Mouse (Mus musculus) testis, adult 2 months (tissue): ENCODE measurements around the gene Ndst4. TPM values are rescaled to one million over a fixed set of nuclear protein-coding genes. Genes with fewer than 3 reads are reported as not detected.

Source experiments
- H3K27ac ChIP-seq: fragments of 200-500 bp; 2 replicates; pipeline ENCODE4 v1.5.1; 2012; ENCODE audit warnings: low read depth, low read length; ENCODE audit not compliant: control insufficient read depth, insufficient read depth
- H3K27me3 ChIP-seq: fragments of 200-500 bp; 2 replicates; pipeline ENCODE4 v1.6.1; 2012; ENCODE audit warnings: mild to moderate bottlenecking, low read length, moderate library complexity; ENCODE audit not compliant: control insufficient read depth, insufficient read depth
- H3K36me3 ChIP-seq: fragments of 200-500 bp; 2 replicates; pipeline ENCODE4 v1.6.1; 2012; ENCODE audit warnings: mild to moderate bottlenecking, low read length; ENCODE audit not compliant: control insufficient read depth, insufficient read depth
- H3K4me1 ChIP-seq: fragments of 200-500 bp; 2 replicates; pipeline ENCODE4 v1.6.1; 2012; ENCODE audit warnings: low read length; ENCODE audit not compliant: control insufficient read depth, insufficient read depth
- H3K4me3 ChIP-seq: fragments of 200-500 bp; 2 replicates; pipeline ENCODE4 v1.5.1; 2012; ENCODE audit warnings: low read depth, mild to moderate bottlenecking, low read length, moderate library complexity, mixed read lengths; ENCODE audit not compliant: control insufficient read depth
- CTCF ChIP-seq: fragments of 200-500 bp; IDR thresholded peaks from 2 replicates; pipeline ENCODE4 v1.5.1; 2012; ENCODE audit warnings: low read depth, mild to moderate bottlenecking, inconsistent platforms, low read length, moderate library complexity; ENCODE audit not compliant: control insufficient read depth, insufficient read depth, insufficient replicate concordance
- POLR2A ChIP-seq: fragments of 200-500 bp; IDR thresholded peaks from 2 replicates; pipeline ENCODE4 v1.6.1; 2012; ENCODE audit warnings: low read depth, mild to moderate bottlenecking, inconsistent platforms, low read length, moderate library complexity; ENCODE audit not compliant: control insufficient read depth
- polyA plus RNA-seq: library from polyadenylated mRNA; depleted of rRNA; stranded (reverse); fragments of >200 nt; gene quantifications from 2 replicates; pipeline ENCODE4 v1.2.3, GENCODE M21; 2012; rRNA removed

Ndst4 gene
- polyA plus RNA-seq: 62.3 and 86.4 TPM in 2 replicates

DNA sequence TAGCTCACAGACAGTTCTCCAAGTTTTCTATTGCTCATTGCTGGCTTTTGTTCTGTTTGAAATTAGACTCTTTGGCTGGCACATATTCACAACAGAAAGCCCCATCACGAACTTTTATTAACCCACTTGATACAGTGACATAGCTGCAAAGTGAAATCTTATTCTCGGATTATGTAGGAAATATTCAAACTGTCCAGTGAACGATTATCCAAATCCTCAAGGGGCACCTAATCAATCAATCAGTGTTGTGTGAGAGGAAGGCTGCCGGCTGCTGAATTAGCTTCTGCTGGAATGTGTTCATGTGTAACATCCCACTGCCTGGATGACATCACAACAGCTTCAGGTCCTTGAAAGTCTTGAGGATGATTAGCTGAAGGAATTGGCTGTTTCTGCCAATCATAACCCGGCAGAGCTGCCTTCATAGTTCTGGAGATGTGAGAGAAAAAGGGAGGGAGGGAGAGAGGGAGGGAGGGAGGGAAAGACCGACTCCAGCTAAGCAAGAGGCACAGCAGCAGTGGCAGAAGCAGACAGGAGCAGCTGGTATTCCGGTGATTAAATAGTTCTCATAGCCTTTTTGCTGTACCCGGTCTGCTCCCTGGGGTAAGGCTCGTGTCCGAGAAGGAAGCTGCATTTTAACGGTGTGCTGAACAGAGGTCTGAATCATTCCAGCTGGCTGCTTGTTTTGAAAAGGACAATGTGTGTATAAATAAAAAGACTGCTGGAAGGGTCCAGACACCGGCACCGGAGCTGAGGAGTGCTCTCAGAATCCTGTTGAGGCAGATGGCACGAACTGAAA is at the start of gene Ndst4:
Ndst4 (plus strand) TSS at position 476 of the 796 bp plus-strand sequence.
- Histone ChIP-seq H3K4me3 (no peak within 1 kb of the TSS), H3K27ac (no peak within 1 kb of the TSS), H3K36me3 (no peaks in the 10 kb centered on the region), H3K27me3 (no peaks in the 10 kb centered on the region), H3K4me1 (no peaks in the 10 kb centered on the region)
- TF ChIP-seq CTCF: no peak
- no peak for TF ChIP-seq POLR2A

DNA sequence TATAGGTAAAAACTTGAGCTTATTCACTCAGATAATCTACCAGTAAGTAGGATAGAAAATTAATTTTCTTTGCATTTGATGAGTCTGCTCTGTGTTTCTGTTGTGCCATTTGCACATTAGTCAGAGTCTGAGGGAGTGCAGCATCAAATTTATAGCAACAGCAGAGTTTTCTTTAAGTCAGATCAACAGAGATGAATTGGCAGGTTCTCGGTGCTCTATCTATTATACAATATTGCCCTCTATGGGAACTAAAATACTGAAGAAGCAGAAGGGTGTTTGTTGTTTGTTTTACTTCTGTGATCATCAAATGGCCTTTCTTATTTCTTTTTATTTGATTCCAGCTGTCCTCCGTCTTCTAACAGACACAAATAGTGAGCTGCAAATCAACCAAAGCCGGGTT is 6.4 kb upstream of the Ndst4 start:
- no peak overlapping the region for H3K4me3 ChIP-seq
- no peaks in the 10 kb centered on the region for H3K27me3 ChIP-seq
- H3K36me3 ChIP-seq: no peaks in the 10 kb centered on the region
- no peaks in the 10 kb centered on the region for H3K4me1 ChIP-seq
- TF ChIP-seq CTCF: no peak
- no peak overlapping the region for H3K27ac ChIP-seq

DNA sequence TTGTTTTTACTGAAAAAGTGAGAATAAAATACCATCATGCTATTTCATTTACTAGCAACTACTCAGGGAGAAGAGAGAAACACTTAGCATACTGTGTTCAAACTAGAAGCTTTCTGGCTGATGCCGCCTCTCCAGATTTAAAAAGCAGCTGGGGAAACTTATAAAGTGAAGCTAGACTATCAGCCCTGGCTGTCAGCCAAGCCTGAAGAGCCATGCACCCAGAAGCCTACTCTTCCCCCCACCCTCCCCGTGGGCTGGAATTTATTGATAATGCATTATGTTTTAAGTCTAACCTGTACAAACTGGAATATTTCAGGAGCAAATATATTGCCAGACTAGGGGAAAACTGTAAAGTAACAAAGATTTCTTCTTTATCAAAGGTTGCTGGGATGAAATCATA is 2.6 kb downstream of the Ndst4 start:
- TF ChIP-seq POLR2A (no peak), CTCF (no peak)

DNA sequence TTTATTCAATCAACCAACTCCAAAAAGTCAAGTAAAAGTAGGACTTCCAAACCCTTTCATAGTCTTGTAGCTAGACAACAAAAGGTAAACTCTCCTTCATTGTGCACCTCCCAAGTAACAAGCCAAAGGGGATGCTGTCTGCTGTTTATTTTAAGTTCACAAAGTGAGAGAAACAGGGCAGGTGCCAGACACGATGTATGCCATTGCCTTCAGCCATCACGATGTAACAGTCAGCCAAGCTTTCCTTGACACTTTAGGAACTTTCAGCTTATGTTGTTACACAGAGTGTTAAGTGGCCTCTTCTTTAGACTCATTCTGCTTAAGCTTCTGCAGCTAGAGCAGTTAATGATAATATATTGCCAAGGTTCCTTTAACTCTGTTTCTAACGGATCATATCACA is 3.1 kb downstream of the Ndst4 start:
- no peaks in the 10 kb centered on the region for H3K27me3 ChIP-seq
- no peaks in the 10 kb centered on the region for H3K4me1 ChIP-seq
- no peak overlapping the region for H3K27ac ChIP-seq
- H3K4me3 ChIP-seq: no peak overlapping the region
- no peaks in the 10 kb centered on the region for H3K36me3 ChIP-seq
- no peak for TF ChIP-seq CTCF
- TF ChIP-seq POLR2A: no peak

More for the DNA sequence above, 2.6 kb downstream of the Ndst4 start:
- no peak overlapping the region for H3K4me3 ChIP-seq
- no peaks in the 10 kb centered on the region for H3K36me3 ChIP-seq
- no peak overlapping the region for H3K27ac ChIP-seq
- H3K4me1 ChIP-seq: no peaks in the 10 kb centered on the region
- H3K27me3 ChIP-seq: no peaks in the 10 kb centered on the region

DNA sequence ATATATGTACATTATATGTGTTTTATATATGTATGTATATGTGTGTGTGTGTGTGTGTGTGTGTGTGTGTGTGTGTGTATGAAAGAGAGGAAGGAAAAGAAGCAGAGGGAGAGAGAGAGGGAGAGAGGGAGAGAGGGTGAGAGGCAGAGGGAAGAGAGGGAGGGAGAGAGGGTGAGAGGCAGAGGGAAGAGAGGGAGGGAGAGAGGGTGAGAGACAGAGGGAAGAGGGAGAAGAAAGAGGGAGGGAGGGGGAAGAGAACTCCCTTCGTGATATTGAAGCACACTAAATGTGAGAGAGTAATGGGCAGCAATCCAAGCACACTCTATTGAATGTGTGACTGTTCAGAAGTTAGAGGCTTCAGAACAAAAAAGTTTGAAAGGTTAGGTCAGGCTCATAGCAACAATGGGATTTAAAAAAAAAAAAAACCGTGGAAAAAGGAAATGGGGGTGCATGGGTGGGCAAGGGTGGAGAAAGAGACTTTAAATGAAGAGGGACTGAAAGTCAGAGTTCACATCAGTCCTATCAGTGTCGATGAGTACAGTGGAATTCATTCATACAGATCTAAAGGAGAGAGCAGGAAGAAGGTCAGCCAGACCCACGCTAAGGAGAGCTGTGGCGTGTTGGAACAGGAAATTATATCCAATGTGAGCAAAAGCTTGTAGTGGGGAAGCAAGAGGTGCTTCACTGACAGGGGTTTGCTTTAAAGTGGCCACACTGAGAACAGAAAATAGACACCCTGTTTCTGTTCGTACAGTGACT is 63.2 kb downstream of the Ndst4 start:
- H3K4me3 ChIP-seq: no peak overlapping the region
- no peak overlapping the region for H3K27ac ChIP-seq
- H3K36me3 ChIP-seq: no peaks in the 10 kb centered on the region
- no peaks in the 10 kb centered on the region for H3K4me1 ChIP-seq
- TF ChIP-seq CTCF (no peak), POLR2A (no peak)
- no peaks in the 10 kb centered on the region for H3K27me3 ChIP-seq

DNA sequence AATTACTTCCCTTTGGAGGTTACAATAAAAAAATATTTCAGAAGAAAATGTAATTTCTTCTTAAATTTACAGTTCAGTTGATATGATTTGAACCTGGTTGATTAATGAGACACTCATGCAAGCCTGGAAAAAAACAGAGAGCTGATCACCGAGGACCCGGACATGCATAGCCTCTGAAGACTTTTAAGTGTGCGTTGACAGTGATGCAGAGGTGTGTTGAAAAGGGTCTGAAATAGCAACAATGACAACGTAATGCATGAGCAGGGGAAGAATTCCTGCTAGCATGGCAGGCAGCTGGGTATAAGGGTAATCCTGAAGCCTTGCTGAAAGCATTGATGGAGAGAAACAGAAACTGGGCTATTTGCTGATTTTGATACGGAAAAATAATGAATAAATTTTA is 106.2 kb downstream of the Ndst4 start:
- H3K27ac ChIP-seq: no peak overlapping the region
- H3K27me3 ChIP-seq: no peaks in the 10 kb centered on the region
- no peak overlapping the region for H3K4me3 ChIP-seq
- no peak for TF ChIP-seq POLR2A
- TF ChIP-seq CTCF: no peak
- H3K36me3 ChIP-seq: no peaks in the 10 kb centered on the region
- H3K4me1 ChIP-seq: no peaks in the 10 kb centered on the region

DNA sequence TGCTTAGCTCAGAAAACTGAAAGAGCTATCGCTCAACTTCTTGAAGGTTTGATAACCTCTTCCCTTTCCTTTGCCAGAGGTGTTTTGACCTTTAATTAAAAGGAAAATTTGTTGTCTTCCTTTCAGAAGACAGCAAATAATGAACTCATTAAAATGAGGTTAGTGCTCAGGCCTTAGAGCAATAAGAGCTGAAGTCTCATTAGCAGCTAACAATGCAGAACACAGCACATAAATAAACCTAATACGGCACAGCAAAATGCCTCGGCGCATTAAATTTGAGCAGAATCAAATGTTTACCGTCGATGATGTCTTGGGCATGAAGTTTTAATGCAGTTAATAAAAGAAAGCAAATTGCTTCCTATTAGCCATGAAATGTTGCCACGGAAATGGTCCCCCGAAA is 129.5 kb downstream of the Ndst4 start:
- Histone ChIP-seq H3K4me1 (no peaks in the 10 kb centered on the region), H3K27me3 (no peaks in the 10 kb centered on the region), H3K27ac (no peak overlapping the region), H3K4me3 (no peak overlapping the region), H3K36me3 (no peaks in the 10 kb centered on the region)
- no peak for TF ChIP-seq POLR2A
- TF ChIP-seq CTCF: no peak
